Mouse (Mus musculus) liver, embryonic 14.5 days (tissue): ENCODE measurements at regions not wholly inside any gene's neighbourhood (a gene's known extent, or its start where the extent isn't known, plus 50 kb on each side); places are given as distances from the start of the nearest gene placed in this dataset.

Experiments
- ATAC-seq: fragments of 200-750 bp; cut with Nextera tagmentation; 2 replicates; pipeline ENCODE4 v1.8.0; 2017; ENCODE audit warnings: moderate number of reproducible peaks, mild to moderate bottlenecking, moderate library complexity; ENCODE audit not compliant: insufficient read depth
- DNase-seq, 3 experiments: peaks; one replicate each; pipeline ENCODE4 v3.0.0-alpha.2; 2012 to 2013; ENCODE audit warnings: low read depth in 3 of 3, low spot score in 3 of 3
- H3K27ac ChIP-seq: fragments of 300-500 bp; sonication (generic); 2 replicates; pipeline ENCODE4 v1.5.1; 2014; ENCODE audit warnings: moderate library complexity, mild to moderate bottlenecking, control low read depth, inconsistent platforms
- H3K27me3 ChIP-seq: fragments of 300-500 bp; sonication (generic); 2 replicates; pipeline ENCODE4 v1.6.1; 2014; ENCODE audit warnings: mild to moderate bottlenecking, low read length, moderate library complexity; ENCODE audit not compliant: control insufficient read depth, insufficient read depth
- H3K36me3 ChIP-seq: fragments of 300-500 bp; sonication (generic); replicated peaks from 2 replicates; pipeline ENCODE4 v1.6.1; 2014; ENCODE audit warnings: low read depth; ENCODE audit not compliant: control insufficient read depth, insufficient read depth
- H3K4me1 ChIP-seq, 2 experiments: fragments of 200-500 bp in 1 of 2; fragments of 300-500 bp in 1 of 2; sonication (generic) in 1 of 2; replicated peaks; 2 replicates each; pipeline ENCODE4 v1.6.1; 2012 to 2014; ENCODE audit warnings: antibody characterized with exemption in 1 of 2, inconsistent platforms in 1 of 2, low read length in 1 of 2; ENCODE audit not compliant: control insufficient read depth in 2 of 2, insufficient read depth in 2 of 2
- H3K4me2 ChIP-seq: fragments of 300-500 bp; sonication (generic); 2 replicates; pipeline ENCODE4 v1.6.1; 2014; ENCODE audit warnings: low read depth, mild to moderate bottlenecking, control low read depth, moderate library complexity
- H3K4me3 ChIP-seq, 2 experiments: fragments of 200-500 bp in 1 of 2; fragments of 300-500 bp in 1 of 2; sonication (generic) in 1 of 2; 2 replicates each; pipeline ENCODE4 v1.5.1; 2012 to 2014; ENCODE audit warnings: low read depth in 2 of 2, low read length in 2 of 2, mild to moderate bottlenecking in 2 of 2, control low read depth in 1 of 2, inconsistent platforms in 1 of 2, moderate library complexity in 1 of 2; ENCODE audit not compliant: insufficient read depth in 1 of 2
- H3K9ac ChIP-seq: fragments of 300-500 bp; sonication (generic); replicated peaks from 2 replicates; pipeline ENCODE4 v1.6.1; 2014; ENCODE audit warnings: mild to moderate bottlenecking, control low read depth, moderate library complexity
- H3K9me3 ChIP-seq: fragments of 300-500 bp; sonication (generic); 2 replicates; pipeline ENCODE4 v1.6.1; 2016; ENCODE audit warnings: low read length, mixed read lengths; ENCODE audit not compliant: control insufficient read depth
- CTCF ChIP-seq: IDR thresholded peaks from 2 replicates; pipeline ENCODE4 v1.5.1; 2016; ENCODE audit warnings: antibody characterized with exemption, low read depth, control low read depth
- EP300 ChIP-seq: IDR thresholded peaks from 2 replicates; pipeline ENCODE4 v1.6.1; 2016; ENCODE audit warnings: antibody characterized with exemption, low read depth
- WGBS: fragments of 180-500 bp; shearing (Covaris S2); extraction: QIAGEN DNeasy Blood & Tissue Kit; methylation state at CpG from one replicate; pipeline ENCODE4 v1.1.7; 2014; ENCODE audit not compliant: insufficient replicate concordance; 5-methylcytosine and 5-hydroxymethylcytosine counted together

DNA sequence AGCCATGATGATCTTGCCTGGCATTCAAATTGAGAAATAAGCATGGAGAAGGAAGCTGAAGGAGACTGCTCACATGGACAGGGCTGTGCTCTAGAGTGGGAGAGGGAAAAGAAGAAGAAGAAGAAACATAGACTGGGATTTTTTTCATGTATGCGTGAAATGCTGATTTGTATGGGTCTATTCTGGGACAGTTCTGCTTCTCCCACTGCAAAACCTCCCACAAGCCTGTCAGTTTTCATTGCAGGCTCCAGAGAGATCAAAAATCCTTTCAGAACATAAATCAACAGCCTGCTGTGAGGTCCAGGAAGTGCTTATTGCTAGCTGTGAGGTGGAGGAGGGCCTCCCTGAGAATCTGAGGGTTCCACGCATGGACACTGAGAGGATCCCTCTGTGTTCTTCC, 377.3 kb upstream of the Nox3 start:
- Histone ChIP-seq H3K4me3 (no peak overlapping the region), H3K9ac (no peak overlapping the region), H3K4me2 (no peak overlapping the region), H3K27ac (no peak overlapping the region), H3K36me3 (no peaks in the 10 kb centered on the region), H3K9me3 (no peaks in the 10 kb centered on the region), H3K4me1 (no peaks in the 10 kb centered on the region), H3K27me3 (no peaks in the 10 kb centered on the region)
- TF ChIP-seq EP300 (no peak), CTCF (no peak)
- DNase-seq (no peak), ATAC-seq (no peak)
- 54% methylated on average over 2 of the region's 2 CpGs for WGBS

DNA sequence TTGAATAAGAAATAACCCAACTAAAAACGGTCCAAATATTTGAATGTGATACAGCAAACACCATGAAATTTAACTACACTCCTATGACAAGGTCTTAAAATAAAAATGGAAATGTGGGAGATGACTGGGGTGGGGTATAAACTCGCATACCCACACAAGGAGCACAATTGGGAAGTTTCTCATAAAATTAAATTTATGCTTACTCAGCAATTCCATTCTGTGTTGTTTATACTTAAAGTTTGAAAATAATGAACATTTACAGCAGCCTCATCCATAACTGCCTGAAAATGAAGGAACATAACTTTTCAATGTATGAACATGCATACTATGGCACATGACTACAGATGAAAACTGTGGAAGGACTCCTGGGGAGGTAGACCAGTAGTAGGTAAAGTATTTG, 384.5 kb upstream of the Nox3 start:
- Histone ChIP-seq H3K27ac (no peak overlapping the region), H3K36me3 (no peaks in the 10 kb centered on the region), H3K4me2 (no peak overlapping the region), H3K4me3 (no peak overlapping the region), H3K9me3 (no peaks in the 10 kb centered on the region), H3K27me3 (no peaks in the 10 kb centered on the region), H3K9ac (no peak overlapping the region), H3K4me1 (no peaks in the 10 kb centered on the region)
- DNase-seq (no peak), ATAC-seq (no peak)
- no peak for TF ChIP-seq CTCF
- TF ChIP-seq EP300 = no peak
- WGBS = 51% methylated on average over 2 of the region's 2 CpGs

DNA sequence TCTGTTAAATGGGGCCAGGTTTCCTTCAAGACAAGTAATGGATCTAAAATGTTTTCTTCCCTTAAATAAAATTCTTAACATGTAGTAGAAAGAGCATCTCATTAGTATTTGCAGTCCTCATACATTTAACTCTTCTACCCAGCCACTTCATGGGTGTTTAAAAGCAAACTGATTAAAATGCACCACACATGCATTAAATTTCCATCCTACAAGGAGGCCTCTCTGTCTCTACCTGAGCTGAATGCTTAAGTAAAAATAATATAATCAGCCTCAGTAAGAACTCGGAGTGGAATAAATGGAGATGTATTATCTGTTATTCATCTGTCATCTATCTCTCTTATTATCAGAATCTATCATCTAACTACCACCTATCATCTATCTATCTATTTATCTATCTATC, 398.6 kb upstream of the Nox3 start:
- no peaks in the 10 kb centered on the region for H3K27me3 ChIP-seq
- 65% methylated on average over 1 of the region's 1 CpGs for WGBS
- no peaks in the 10 kb centered on the region for H3K9me3 ChIP-seq
- ATAC-seq (no peak), DNase-seq (no peak)
- H3K27ac ChIP-seq = no peak overlapping the region
- H3K36me3 ChIP-seq = no peaks in the 10 kb centered on the region
- no peaks in the 10 kb centered on the region for H3K4me1 ChIP-seq
- H3K4me2 ChIP-seq = no peak overlapping the region
- TF ChIP-seq EP300 (no peak), CTCF (no peak)
- no peak overlapping the region for H3K9ac ChIP-seq
- no peak overlapping the region for H3K4me3 ChIP-seq

DNA sequence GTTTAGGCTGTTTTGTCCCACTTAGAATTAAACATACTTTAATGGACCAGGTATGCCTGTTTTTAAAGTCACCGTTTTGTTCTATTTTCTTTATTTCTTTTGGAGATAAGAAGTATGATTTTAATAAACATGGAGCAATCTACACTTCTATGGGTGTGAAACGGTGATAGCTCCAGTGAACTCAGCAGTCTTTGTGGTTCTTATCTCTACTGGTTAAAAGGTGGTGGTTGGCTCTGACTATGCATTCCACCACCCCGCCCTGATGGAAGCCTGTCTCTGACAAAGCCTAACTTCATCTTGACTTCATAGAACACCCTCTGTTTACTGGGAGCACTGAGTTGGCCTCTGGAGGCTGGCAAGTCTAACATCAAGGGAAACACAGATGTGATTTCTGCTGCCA, 407.3 kb upstream of the Nox3 start:
- H3K9ac ChIP-seq = no peak overlapping the region
- H3K9me3 ChIP-seq = no peaks in the 10 kb centered on the region
- ATAC-seq (peak; percentile 35; the same call in 1 of the 2 replicates), DNase-seq (no peak)
- peaks cover 0 to 3% of the 10 kb centered on the region in 2 experiments; a peak in 1 of 4 replicates for H3K4me1 ChIP-seq
- WGBS = 23% methylated on average over 3 of the region's 3 CpGs
- no peaks in the 10 kb centered on the region for H3K36me3 ChIP-seq
- no peak overlapping the region for H3K4me3 ChIP-seq
- no peaks in the 10 kb centered on the region for H3K27me3 ChIP-seq
- TF ChIP-seq EP300 (no peak), CTCF (no peak)
- H3K4me2 ChIP-seq = no peak overlapping the region
- H3K27ac ChIP-seq = no peak overlapping the region

DNA sequence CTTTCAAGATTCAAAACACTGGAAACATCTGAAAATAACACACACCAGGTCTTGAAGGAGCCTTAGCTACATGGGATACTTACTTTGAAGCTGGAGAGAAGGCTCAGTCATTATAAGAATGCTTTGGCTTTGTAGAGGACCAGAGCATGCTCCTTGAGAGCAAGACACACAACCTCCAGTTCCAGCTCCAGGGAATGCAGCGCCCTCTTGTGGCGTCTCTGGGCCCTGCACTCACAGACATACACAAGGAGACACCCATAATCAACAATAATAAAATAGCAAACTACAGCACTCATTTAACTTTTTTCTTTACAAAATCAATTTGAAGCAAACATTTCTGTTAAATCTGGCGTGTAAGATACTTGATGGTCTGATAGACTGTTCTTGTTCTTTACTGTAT, 413.2 kb upstream of the Nox3 start:
- peak in 1 of 3 experiments; percentile 2 for DNase-seq
- Histone ChIP-seq H3K27ac (no peak overlapping the region), H3K27me3 (no peaks in the 10 kb centered on the region), H3K9ac (no peak overlapping the region), H3K4me2 (no peak overlapping the region), H3K36me3 (no peaks in the 10 kb centered on the region), H3K9me3 (no peaks in the 10 kb centered on the region), H3K4me3 (no peak overlapping the region), H3K4me1 (no peaks in the 10 kb centered on the region)
- TF ChIP-seq EP300 (no peak), CTCF (peak; percentile 76)
- WGBS = 32% methylated on average over 3 of the region's 3 CpGs
- no peak for ATAC-seq

DNA sequence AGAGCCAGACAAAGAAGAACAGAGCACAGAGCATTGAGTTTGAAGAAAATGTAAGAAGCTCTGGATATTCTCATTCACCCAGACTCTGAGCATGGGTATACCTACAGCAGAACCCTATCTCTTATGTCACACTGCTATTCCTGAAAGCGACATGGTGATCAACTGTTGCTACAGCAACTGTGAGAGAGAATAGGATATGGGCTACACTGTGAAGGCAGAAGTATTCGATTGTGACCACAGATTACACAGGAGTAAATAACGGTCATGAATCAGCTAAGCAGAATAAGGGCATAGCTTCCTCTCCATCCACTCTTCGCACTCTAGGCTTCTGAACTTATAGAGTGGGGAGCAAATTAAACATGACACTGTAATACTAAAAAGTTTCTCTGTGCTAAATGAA, 417.0 kb upstream of the Nox3 start:
- Histone ChIP-seq H3K9me3 (no peaks in the 10 kb centered on the region), H3K36me3 (no peaks in the 10 kb centered on the region), H3K4me1 (no peaks in the 10 kb centered on the region), H3K27ac (no peak overlapping the region), H3K4me2 (no peak overlapping the region), H3K27me3 (no peaks in the 10 kb centered on the region), H3K9ac (no peak overlapping the region), H3K4me3 (no peak overlapping the region)
- DNase-seq = no peak
- TF ChIP-seq CTCF (no peak), EP300 (no peak)
- WGBS = 37% methylated on average over 4 of the region's 4 CpGs
- no peak for ATAC-seq
